Mouse (Mus musculus): ENCODE data around the gene Car4. TPM values are rescaled to one million over a fixed set of nuclear protein-coding genes. Genes with fewer than 3 reads are reported as not detected.

Gene Car4
- total RNA-seq (2021) = 10 to 100 TPM; 63.6 to 82.3 TPM
- long read RNA-seq, experiment 1, transcript Car4-201 (8 exons, 1,256 nt) = major isoform, 152 of 167 reads
- long read RNA-seq, experiment 1, partial matches to known transcripts = 2 of 167 reads
- long read RNA-seq, experiment 1, other reads (novel, unspliced or antisense) = 13 of 167 reads
- long read RNA-seq, experiment 2, transcript Car4-201 (8 exons, 1,256 nt) = major isoform, 117 of 126 reads
- long read RNA-seq, experiment 2, partial matches to known transcripts = 1 of 126 reads
- long read RNA-seq, experiment 2, other reads (novel, unspliced or antisense) = 8 of 126 reads

DNA sequence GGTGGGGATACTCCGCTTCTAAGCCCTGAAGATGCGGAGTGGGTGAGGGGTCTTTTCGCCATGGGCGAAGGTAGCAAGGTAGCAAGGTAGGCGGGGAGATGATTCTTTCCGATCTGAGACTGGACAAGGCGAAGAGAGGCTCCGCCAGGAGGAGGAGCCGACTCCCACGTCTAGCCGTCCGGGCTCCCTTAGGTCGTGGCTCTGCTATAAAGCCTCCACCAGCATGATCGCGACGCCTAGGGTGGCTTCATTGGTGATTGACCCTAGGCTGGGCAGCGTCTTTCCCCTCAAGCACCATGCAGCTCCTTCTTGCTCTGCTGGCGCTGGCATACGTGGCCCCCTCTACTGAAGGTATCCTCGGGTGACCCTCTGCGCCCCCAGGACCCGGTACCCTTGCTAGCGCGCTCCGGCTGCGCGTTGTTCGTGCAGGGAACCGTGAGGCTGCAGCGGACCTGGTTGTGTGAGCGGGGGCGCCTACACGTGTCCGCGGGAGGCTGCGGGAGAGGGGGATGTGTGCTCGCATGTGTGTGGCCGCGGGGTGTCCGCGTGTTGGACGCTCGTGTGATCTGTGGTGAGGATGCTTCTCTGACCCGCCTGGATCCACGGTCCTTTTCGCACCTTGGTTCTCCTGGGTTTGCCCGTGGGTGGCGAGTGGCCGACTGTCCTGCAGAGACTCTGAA is at the start of gene Car4:
TSS of gene Car4 (plus strand) at position 196 of the 680 bp plus-strand sequence.
- intact Hi-C loops (cut with DNase I) = loop anchor here (2.0 kb wide), 1 partner anchor 19 kb away; no protein-coding TSS in a partner anchor
- DNase-seq = peak; percentile 34 to 38

DNA sequence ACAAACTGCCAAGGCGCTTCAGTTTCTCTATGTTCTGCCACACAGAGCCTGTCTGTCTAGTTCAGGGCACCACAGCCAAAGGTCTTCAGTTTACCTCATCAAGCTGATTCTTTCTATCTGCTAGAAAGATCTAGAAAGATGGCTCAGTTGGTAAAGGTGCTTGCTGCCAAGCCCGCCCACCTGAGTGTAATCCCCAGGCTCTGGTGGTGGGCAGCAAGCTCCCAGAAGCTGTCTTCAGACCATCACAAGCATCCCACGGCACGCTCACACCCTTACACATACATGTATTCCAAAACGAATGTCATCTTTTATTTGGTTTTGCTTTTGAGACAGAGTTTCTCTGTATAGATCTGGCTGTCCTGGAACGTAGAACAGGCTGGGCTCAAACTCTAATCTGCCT is 49.1 kb upstream of the Car4 start:
- no peak for DNase-seq
- intact Hi-C loops (cut with DNase I) = no loop called here

DNA sequence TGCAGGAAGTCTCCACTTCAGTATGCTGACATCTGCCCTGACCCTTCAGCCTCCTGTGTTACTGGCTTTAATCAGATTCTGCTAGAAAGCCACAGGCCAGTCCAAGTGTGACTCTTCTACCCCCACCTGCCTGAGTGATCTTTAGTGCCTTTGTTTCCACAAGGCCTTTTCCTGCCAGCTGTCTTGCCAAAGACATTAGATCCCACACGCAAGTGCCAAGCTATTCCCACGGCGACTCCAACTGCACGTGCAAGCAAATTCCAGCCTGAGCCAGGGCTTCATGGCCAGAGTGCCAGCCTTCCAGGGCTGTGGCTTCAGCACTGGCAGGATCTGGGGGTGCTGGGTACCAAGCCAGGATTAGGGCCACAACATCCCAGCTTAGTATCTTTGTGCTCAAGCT is 47.2 kb upstream of the Car4 start:
- no peak for DNase-seq
- intact Hi-C loops (cut with DNase I) = no loop called here

DNA sequence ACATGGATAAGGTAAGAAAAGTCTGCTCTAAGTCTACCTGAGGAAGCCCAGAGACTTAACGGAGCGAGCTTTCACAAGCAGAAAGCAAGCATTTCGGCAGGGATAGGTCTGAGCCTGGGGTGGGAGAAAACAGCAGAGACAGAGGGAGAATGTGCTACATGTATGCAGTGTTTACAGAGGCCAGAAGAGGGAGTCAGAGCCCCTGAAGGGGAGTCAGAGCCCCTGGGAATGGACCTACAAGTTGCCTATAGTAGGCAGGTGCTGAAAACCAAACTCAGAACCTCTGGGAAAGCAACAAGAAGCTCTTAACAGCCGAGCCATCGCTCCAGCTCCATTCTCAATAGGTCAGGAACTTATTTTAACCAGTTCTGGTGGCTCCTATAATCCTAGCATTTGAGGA is 42.9 kb upstream of the Car4 start:
- DNase-seq = no peak
- intact Hi-C loops (cut with DNase I) = no loop called here

DNA sequence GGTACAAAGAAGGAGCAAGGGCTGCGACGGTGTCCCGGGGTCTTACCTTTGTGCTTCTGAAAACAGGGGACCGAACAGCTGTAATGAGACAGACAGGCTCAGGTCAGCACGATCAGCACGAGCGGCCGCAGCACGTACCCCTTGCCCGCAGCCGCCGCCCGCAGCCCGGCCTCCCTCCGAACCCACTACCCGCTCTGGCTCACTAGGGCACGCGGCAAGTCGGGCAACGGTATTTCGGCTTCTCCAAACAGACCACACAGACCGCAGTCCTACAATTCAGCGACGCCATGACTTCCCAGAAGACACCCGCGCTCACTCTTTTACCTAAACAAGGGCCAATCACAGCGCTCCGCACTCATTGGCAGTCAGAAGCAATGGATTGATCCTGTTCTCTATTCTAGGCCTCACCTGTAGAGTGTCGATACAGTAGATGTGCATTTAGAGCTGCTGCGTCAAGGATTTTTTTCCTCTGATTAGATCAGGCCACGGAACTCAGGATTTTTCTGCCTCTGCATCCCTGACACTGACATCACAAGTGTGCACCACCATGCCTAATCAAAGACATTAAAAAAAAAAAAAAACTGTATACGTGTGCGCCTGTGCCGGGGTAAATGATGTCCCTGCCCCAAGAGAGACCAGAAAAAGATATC is 41.4 kb upstream of the Car4 start, which contains the start of gene Znhit3:
TSS of gene Znhit3 (minus strand) at position 314 of the 650 bp plus-strand sequence.
- intact Hi-C loops (cut with DNase I) = no loop called here
- DNase-seq = peak; percentile 76 to 87

DNA sequence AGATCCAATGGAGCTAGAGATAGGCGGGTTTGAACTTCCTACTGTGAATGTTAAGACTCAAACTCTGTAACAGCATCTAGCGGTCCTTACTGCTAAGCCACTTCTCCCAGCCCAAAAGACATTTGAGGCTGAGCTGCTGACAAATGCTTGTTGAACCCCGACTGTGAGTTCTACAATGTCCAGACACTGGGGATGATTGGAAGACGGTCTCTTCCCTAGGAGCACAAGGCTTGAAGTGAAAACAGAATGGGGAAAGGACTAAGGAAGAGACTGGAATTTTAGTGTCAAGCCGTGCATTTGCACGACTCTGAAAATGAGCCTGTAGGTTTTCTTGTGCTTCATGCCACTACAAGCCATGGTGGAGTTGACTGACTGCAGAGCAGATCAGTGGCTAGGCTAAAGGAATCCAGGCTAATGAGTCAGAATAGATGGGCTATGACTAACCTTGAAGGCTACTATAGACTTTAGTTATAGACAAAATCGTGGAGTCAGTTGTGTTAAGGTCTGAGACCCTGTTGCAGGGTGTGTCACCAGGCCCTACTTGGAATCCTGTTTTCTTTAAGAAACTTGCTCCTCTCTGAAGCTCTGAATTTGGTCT is 40.8 kb upstream of the Car4 start:
- DNase-seq = no peak
- intact Hi-C loops (cut with DNase I) = no loop called here

DNA sequence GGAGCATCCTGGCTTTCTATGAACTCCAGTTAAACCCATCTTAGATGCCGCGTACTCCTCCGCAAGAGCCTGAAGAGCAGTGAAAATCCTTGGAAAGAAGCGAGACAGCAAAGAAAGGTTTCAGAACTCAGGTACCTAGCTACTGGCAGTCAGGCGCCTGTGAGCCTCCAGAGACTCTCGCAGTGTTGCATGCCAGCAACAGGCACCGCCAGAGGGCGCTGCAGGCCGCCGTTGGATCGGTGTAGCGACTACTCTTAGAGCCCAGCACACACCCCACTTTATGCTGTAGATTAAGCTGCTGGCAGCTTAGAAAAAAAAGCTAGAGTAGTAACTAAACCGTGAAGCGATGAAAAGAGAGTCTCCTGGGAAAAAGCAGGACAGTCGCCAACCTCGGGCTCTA is 39.2 kb upstream of the Car4 start:
- peak; percentile 89 to 94 for DNase-seq
- intact Hi-C loops (cut with DNase I) = loop anchor here (1.0 kb wide), 2 partner anchors 60 to 265 kb away; no protein-coding TSS in a partner anchor

DNA sequence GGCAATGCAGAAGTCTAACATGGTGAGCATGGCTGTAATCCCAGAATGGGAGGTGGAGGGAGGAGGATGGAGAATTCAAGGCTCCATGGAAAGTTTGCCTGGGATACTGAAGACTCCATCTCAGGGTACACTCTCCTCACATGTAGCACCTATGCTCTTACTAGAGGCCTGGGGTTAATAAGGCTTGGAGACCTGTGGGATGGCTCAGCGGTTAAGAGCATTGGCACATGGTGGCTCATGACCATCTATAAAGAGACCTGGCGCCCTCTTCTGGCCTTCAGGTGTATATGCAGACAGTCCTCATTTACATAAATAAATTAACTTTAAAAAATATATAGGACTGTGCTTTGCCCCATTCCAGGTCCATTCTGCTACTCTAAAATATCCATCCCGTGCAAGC is 38.3 kb upstream of the Car4 start:
- peak; percentile 17 to 43 for DNase-seq
- intact Hi-C loops (cut with DNase I) = no loop called here

DNA sequence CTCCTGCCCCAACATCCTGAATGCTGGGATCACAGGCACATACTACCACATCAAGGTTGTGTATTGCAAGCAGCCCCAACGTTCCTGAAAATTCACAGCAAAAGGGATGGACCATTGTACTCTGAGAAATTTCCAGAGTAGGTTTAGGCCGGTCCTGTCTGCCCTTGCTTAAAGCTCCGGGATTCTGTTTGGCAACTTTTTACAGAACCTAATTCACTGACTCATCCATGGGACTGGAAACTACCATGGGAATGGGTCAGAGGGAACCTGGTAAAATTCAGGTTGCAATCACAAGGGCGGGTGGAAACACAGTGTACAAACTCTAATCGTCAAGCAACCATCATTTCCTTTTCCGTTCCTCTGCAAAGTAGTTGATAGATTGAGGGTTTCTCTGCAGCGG is 37.6 kb upstream of the Car4 start:
- intact Hi-C loops (cut with DNase I) = no loop called here
- no peak for DNase-seq

DNA sequence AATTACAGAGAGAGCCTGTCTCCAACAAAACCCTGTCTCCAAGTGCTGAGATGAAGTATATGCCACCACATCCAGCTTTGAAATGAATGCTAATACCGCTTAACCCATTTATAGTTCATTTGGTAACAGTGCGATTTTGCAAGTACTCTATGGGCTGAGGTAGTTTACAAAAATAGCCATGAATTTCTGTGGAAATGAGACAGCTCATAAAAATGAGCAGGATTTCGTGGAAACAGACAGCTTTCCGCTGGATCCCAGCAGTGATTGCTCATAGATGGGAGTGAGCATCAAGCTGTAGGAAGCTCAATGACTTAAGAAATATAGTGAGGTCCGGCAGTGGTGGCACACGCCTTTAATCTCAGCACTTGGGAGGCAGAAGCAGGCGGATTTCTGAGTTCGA is 36.6 kb upstream of the Car4 start:
- intact Hi-C loops (cut with DNase I) = no loop called here
- DNase-seq = no peak

DNA sequence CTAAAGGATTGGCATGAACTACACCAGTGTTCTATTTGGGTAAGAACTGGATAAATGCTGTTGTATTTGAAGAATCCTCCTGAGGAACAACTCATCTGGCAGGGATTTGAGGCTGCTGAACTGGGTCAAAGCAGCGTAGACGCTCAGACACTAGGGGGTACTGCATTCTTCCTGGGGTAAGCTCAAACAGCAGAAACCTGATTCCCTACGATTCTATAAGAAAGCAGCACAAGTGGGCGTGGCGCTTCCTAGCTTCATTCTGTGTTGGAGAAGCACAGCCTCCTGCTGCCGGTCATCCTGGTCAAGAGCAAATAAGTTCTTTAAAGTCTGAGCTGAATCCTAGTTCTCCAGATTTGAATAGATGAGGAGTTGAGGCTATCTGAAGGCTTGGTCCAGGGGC is 25.3 kb upstream of the Car4 start:
- intact Hi-C loops (cut with DNase I) = no loop called here
- no peak for DNase-seq

DNA sequence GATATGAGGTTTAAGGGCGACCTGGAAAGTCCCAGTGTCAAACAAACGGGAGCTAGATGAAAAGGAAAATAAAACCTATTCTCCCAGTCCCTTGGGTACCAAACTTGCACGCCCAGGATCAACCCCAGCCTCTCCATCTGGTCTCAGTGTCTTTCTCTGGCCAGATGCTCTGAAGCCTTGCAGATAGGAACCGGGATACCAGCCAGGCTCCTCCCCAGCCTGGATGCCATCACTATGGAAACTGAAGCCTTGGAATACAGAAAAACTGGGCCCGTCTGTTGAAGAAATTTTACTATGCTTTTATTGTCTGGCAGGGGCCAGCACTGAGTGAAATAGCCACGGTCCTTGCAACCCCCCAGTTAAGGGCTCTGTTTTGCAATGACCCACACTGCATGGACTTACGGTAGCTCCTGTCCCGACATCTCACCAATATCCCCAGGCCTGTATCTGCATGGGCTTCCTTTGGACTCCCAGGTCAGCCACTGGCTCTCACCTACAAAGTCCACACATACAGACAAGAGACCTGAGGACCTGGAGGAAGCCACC is 18.0 kb upstream of the Car4 start:
- DNase-seq = no peak

DNA sequence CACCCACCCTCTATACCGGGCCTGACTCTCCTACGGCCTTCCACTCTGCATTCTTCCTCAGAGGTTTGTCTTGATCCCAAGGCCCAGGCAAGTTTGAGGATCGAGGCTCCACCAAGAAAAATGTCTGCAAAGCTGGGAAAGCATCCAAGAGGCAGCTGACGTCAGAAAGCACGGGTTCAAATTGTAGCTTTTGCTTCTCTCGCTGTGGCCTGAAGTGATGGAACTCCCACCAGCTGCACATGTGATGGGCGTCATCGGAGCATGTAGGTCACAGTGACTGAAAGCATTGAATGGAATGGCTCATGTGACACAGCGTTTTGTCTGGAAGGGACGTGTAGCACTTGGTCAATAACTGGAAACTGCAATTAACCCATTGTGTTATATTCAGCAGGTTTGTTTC is 17.4 kb upstream of the Car4 start:
- no peak for DNase-seq
- intact Hi-C loops (cut with DNase I) = loop anchor here (5.0 kb wide), 1 partner anchor 37 kb away; no protein-coding TSS in a partner anchor

More for the DNA sequence above, 18.0 kb upstream of the Car4 start:
- intact Hi-C loops (cut with DNase I) = loop anchor here (5.0 kb wide), 1 partner anchor 38 kb away; no protein-coding TSS in a partner anchor

DNA sequence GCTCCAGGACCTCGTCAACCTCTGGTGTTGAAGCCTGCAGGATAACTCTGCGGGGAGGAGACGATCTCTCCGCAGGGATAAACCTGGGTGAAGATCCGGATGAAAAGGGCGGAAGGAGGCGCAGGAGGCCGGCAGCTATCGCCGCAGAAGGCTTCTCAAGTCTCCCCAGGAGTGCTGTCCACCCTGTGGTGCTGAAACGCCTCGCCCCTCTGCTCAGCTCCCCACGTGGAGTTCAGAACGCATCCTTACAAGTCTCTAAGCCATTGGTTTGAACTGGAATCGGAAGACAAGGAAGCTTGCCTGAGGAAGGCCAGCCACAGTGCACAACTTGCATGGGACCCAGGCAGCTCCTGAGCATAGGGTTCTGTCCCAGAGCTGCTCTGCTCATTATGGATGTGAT is 13.6 kb upstream of the Car4 start:
- peak; percentile 65 to 79 for DNase-seq
- intact Hi-C loops (cut with DNase I) = loop anchor here (5.0 kb wide), 1 partner anchor 33 kb away; no protein-coding TSS in a partner anchor

DNA sequence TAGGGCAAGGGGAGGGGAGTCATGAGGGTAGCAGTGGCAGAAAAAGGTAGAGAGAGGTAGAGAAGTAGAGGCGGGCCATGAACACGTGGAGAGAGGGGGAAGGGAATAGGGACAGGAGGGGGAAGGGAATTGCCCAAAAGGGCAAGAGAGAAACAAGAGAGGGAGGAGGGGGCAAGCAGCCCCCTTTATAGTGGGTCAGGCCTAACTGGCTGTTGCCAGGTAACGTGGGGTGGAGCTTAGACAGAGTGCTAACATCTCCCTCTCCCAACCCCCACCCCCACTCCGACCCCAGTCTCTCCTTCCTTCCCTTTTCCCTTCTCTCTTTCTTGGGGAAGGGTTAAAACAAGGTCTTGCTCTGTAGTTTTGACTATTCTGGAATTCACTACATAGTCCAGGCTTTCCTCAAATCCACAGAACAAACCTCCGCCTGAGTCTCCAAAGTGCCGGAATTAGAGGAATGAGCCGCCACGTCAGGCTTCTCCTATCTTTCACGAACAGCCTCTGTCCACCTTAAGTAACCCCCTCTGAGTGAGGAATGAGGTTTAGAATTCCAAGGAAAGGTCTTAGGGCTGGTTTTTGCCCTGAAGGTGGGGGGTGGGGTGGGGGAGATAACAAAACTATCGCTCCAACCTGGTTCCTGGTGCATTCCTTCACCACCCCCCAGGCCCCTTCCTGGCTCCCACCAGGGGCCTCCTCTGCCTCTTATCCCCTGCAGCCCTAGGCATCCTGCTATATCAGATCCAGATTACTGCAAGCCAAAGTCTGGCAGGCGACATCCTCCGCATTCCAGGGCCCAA is 12.7 kb upstream of the Car4 start:
- intact Hi-C loops (cut with DNase I) = loop anchor here (5.0 kb wide), 1 partner anchor 32 kb away; no protein-coding TSS in a partner anchor
- DNase-seq = no peak

DNA sequence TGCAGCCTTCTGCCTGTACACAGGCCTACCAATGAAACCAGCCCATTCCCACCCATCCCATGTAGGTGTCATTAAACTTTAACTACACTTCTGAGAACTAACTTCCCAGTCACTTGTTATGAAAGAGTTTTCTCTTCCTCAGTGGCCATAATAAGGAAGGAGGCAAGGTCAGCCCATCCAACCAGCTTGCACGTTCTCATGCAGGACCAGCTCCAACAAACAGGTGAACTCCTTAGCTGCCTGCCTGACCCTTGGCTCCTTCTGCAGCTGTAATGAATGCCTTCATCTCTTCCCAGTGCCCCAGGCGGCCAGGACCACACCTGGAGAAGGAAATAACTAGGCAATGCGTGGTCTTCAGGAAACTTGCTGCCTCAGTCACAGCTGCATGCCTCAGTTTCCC is 11.7 kb upstream of the Car4 start:
- intact Hi-C loops (cut with DNase I) = no loop called here
- no peak for DNase-seq

DNA sequence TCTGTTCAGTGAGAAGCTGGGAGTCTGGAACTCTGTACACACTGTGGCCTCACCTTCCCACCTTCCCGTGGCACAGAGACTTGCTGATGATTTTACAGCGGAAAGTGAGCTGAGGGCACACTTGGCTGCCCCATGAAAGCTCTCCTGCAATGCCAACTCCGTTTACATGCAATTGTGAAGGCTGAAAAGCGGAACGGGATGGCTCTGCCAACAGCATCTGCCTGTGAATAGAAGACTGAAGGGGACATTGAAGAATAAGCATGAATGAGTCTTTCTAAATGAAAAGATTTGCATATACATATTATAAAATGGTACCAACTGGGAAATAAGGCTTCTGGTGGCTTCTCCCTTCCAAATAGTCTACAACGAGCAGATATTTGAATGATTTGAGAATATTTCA is 10.4 kb upstream of the Car4 start:
- no peak for DNase-seq
- intact Hi-C loops (cut with DNase I) = no loop called here

DNA sequence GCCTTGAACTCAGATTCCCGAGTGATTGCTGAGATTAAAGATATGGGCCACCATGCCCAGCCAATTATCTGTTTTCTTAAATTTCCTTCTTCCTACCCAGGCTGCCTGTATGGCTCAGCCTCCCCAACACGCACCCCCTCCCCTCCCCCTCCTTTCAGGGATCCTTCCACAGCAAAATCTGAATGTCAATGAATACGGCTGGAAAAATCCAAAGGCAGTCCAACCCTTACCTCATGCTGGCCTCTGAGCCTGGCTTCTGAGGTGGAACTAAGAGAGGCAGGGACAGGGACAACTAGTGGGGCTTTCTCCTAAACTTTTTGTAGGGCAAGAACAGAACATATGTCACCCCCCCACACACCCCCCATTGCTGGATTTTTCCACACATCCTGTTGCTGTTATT is 9.5 kb upstream of the Car4 start:
- intact Hi-C loops (cut with DNase I) = no loop called here

DNA sequence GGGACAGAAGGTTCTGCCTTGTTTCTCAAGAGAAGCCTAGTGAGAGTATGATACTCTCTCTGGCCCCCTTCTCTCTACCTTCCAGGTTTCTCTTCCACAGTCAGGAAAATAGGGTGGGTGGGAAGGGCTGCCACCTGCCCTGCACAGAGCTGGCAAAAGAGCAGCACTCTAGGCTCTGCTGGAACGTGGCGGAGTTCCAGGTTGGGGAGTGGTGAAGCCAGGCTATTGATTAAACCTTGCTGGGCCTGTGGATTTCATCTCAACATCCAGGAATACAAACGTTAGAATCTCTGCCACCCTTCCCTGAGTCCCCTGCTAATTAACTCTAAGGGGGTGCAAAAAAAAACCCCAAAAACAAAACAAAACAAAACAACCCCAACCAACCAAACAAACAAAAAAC is 9.1 kb upstream of the Car4 start:
- no peak for DNase-seq
- intact Hi-C loops (cut with DNase I) = no loop called here

More for the DNA sequence above, 9.5 kb upstream of the Car4 start:
- no peak for DNase-seq

DNA sequence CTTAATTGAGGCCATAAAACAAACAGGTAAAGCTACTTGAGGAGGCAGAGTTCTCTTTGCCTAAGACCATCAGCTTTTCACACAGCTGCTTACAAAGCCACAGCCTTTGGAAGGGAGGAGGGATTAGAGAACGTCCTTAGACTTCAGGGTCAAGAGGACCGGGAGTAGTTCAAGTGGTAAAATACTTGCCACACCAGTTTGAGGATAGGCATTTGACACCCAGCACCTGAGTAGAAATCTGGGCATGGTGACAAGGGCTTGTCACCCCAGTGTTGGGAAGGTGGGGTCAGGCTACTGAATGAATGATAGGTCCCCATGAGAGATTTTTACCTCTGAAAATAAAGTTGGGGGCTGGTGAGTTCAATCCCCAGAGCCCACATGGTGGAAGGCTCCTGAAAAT is 5.0 kb upstream of the Car4 start:
- intact Hi-C loops (cut with DNase I) = no loop called here

More for the DNA sequence above, 5.0 kb upstream of the Car4 start:
- DNase-seq = no peak

Data from heart, postnatal 14 days (tissue).